Mouse (Mus musculus): ENCODE data around the gene Gm10358.
"Not testable (repeated sequence)": the region's sequence is repeated elsewhere in the genome, so short reads cannot be mapped to it uniquely, and the experiment has no call there.

The Gm10358 gene

GRCm38 (mm10) chr8:75406489-75406888, at the start of gene Gm10358:
TSS of gene Gm10358 (minus strand) at chr8:75406589.
- DNase-seq: no peak

GRCm38 (mm10) chr8:75448394-75448793, 42.0 kb upstream of the Gm10358 start, which contains the start of gene Iqcm:
TSS of gene Iqcm (plus strand) at chr8:75448694.
- DNase-seq: no peak

- not testable (repeated sequence) for DNase-seq
These were observed 9.3 kb upstream of the Gm10358 start for GRCm38 (mm10) chr8:75415696-75416095.

GRCm38 (mm10) chr8:75384770-75385290, 21.6 kb downstream of the Gm10358 start:
- no peak for DNase-seq

GRCm38 (mm10) chr8:75375530-75376123, 30.8 kb downstream of the Gm10358 start:
- DNase-seq: no peak

- no peak for DNase-seq
These were observed 34.4 kb downstream of the Gm10358 start for GRCm38 (mm10) chr8:75372006-75372405.
